In genomic region chr15:7130691-7131225, GRCm38 (mm10) we compare ENCODE assay signal across 8 mouse cellular contexts. TPM values are rescaled to one million over a fixed set of nuclear protein-coding genes. Genes with fewer than 3 reads are reported as not detected.
DNase-seq lines count a peak whose midpoint lies in the region; ATAC-seq and TF ChIP-seq lines count a peak whose summit lies in the region.

No protein-coding gene starts in this region.

- H3K4me1 ChIP-seq in embryonic facial prominence, embryonic 15.5 days, result peaks cover 18% of the 10 kb centered on the region
- H3K4me1 ChIP-seq in neural tube, embryonic 13.5 days (replicated peaks), result peaks cover 32% of the 10 kb centered on the region
- peaks cover 7% of the 10 kb centered on the region; the same call in 1 of the 2 replicates for H3K4me1 ChIP-seq in thymus, adult 2 months (replicated peaks; ENCODE audit: control insufficient read depth, insufficient read depth, low read length)

- no peak for TF ChIP-seq CTCF in layer of hippocampus, adult 2 months (conservative IDR thresholded peaks at IDR 0.05)
- TF ChIP-seq CTCF in thymus, adult 2 months (IDR thresholded peaks at IDR 0.05; ENCODE audit: borderline replicate concordance, control insufficient read depth, extremely low read depth, insufficient read depth, low read length, poor library complexity), result no peak

- peak overlapping the region; percentile 90 for H3K4me3 ChIP-seq in layer of hippocampus, adult 2 months
- peak overlapping the region; percentile 85 for H3K4me3 ChIP-seq in embryonic facial prominence, embryonic 15.5 days (replicated peaks)
- peak overlapping the region; percentile 83 for H3K4me3 ChIP-seq in neural tube, embryonic 13.5 days
- H3K4me3 ChIP-seq in thymus, adult 2 months (ENCODE audit: control insufficient read depth, insufficient read depth, low read length), result no peak overlapping the region

- H3K27ac ChIP-seq in layer of hippocampus, adult 2 months, result peak overlapping the region; percentile 99; the same call in 1 of the 2 replicates
- no peak overlapping the region for H3K27ac ChIP-seq in embryonic facial prominence, embryonic 15.5 days (replicated peaks)
- H3K27ac ChIP-seq in neural tube, embryonic 13.5 days (replicated peaks), result no peak overlapping the region
- no peak overlapping the region for H3K27ac ChIP-seq in thymus, adult 2 months (ENCODE audit: control insufficient read depth, insufficient read depth, low read length)

- no peak for ATAC-seq in embryonic facial prominence, embryonic 15.5 days (ENCODE audit: insufficient number of reproducible peaks, low FRiP score, low TSS enrichment, low read depth)
- ATAC-seq in neural tube, embryonic 13.5 days (ENCODE audit: low read depth), result no peak

- TF ChIP-seq POLR2A in thymus, adult 2 months (IDR thresholded peaks at IDR 0.05; ENCODE audit: control insufficient read depth, extremely low read depth, insufficient read depth, low read length, poor library complexity), result no peak

- no peak for DNase-seq in layer of hippocampus, adult 2 months (ENCODE audit: low spot score in 2 of 2)
- DNase-seq in layer of hippocampus, postnatal 10 days (ENCODE audit: low spot score in 2 of 2), result no peak
- peak; percentile 21 to 41 for DNase-seq in kidney, postnatal 4 days
- DNase-seq in thymus, adult 2 months, result no peak
- DNase-seq in gastrocnemius, adult 18-20 months (ENCODE audit: low spot score), result no peak
- DNase-seq in adrenal gland, postnatal 14 days, result no peak

- no peaks in the 10 kb centered on the region for H3K36me3 ChIP-seq in embryonic facial prominence, embryonic 15.5 days
- H3K36me3 ChIP-seq in neural tube, embryonic 13.5 days, result no peaks in the 10 kb centered on the region
- H3K36me3 ChIP-seq in thymus, adult 2 months (ENCODE audit: control insufficient read depth, insufficient read depth, low read length), result no peaks in the 10 kb centered on the region

- H3K9me3 ChIP-seq in embryonic facial prominence, embryonic 15.5 days (replicated peaks), result no peaks in the 10 kb centered on the region
- no peaks in the 10 kb centered on the region for H3K9me3 ChIP-seq in neural tube, embryonic 13.5 days

- no peaks in the 10 kb centered on the region for H3K27me3 ChIP-seq in embryonic facial prominence, embryonic 15.5 days
- H3K27me3 ChIP-seq in neural tube, embryonic 13.5 days, result 0 out of 2 replicates have a peak, but pooled peaks cover 5% of the 10 kb centered on the region
- H3K27me3 ChIP-seq in thymus, adult 2 months (ENCODE audit: control insufficient read depth, insufficient read depth, low read length), result peaks cover 8% of the 10 kb centered on the region; the same call in 1 of the 2 replicates

- 25% methylated on average over 7 of the region's 7 CpGs for WGBS in embryonic facial prominence, embryonic 15.5 days
- WGBS in neural tube, embryonic 13.5 days, result 38% methylated on average over 7 of the region's 7 CpGs
- WGBS in thymus, adult 2 months, result 48% methylated on average over 7 of the region's 7 CpGs

- H3K4me2 ChIP-seq in embryonic facial prominence, embryonic 15.5 days (replicated peaks), result peak overlapping the region; percentile 95
- H3K4me2 ChIP-seq in neural tube, embryonic 13.5 days, result peak overlapping the region; percentile 89

- H3K9ac ChIP-seq in embryonic facial prominence, embryonic 15.5 days, result 0 out of 2 replicates have a peak overlapping the region, but pooled peaks have one; percentile 82
- peak overlapping the region; percentile 90 for H3K9ac ChIP-seq in neural tube, embryonic 13.5 days

RNA-seq across cellular contexts. Expression of gene Lifr, which starts 40.3 kb away (rescaled TPM):
- total RNA-seq in layer of hippocampus, adult 2 months (2021), result 10 to 100 TPM; 51.3 to 52.9 TPM
- 10 to 100 TPM; 44.0 to 45.5 TPM for total RNA-seq in layer of hippocampus, postnatal 10 days (2021)
- 24.0 and 27.7 TPM in 2 replicates for polyA plus RNA-seq in embryonic facial prominence, embryonic 15.5 days (2015; fragmentation: Nextera tagmentation; extraction: Ambion mirVana)
- 23.2 and 28.1 TPM in 2 replicates for polyA plus RNA-seq in neural tube, embryonic 13.5 days (2015; fragmentation: Nextera tagmentation; extraction: Ambion mirVana)
- 39.2 and 44.4 TPM in 2 replicates for polyA plus RNA-seq in thymus, adult 2 months (2012; rRNA removed)
- total RNA-seq in gastrocnemius, adult 18-20 months (2021), result 10 to 100 TPM; 47.9 to 50.9 TPM
- total RNA-seq in adrenal gland, postnatal 14 days (2021), result 78.0 and 79.5 TPM in 2 replicates

Comparison
In these comparisons a context has a peak if more than half of its experiments do, and no peak if none do; other contexts are left out.
1. DNase-seq: peak in kidney, postnatal 4 days (2 of 2); none in layer of hippocampus, adult 2 months (0 of 2), layer of hippocampus, postnatal 10 days (0 of 2), thymus, adult 2 months (single experiment), gastrocnemius, adult 18-20 months (single experiment) and adrenal gland, postnatal 14 days (single experiment).